Mouse (Mus musculus): ENCODE measurements around the gene Slc12a6. TPM values are rescaled to one million over a fixed set of nuclear protein-coding genes. Genes with fewer than 3 reads are reported as not detected.

Slc12a6 gene
- polyA plus RNA-seq, 1 experiment from 2014 or later, result 10.6 TPM

- no peak for ATAC-seq (ENCODE audit: insufficient number of reproducible peaks, insufficient read depth, low FRiP score, low TSS enrichment, low read depth)
- Histone ChIP-seq H3K4me2 (no peak overlapping the region), H3K9ac (replicated peaks) (no peak overlapping the region), H3K36me3 (no peaks in the 10 kb centered on the region), H3K4me3 (replicated peaks) (no peak overlapping the region), H3K9me3 (no peaks in the 10 kb centered on the region), H3K27me3 (no peaks in the 10 kb centered on the region), H3K27ac (no peak overlapping the region), H3K4me1 (replicated peaks) (0 out of 2 replicates have a peak, but pooled peaks cover 4% of the 10 kb centered on the region)
- 74% methylated on average over 4 of the region's 4 CpGs for WGBS
Observed at GRCm38 (mm10) chr2:112287059-112287458, 21.4 kb downstream of the Slc12a6 start.

- ATAC-seq (ENCODE audit: insufficient number of reproducible peaks, insufficient read depth, low FRiP score, low TSS enrichment, low read depth), result no peak
Observed at GRCm38 (mm10) chr2:112289507-112289906, 23.9 kb downstream of the Slc12a6 start.

GRCm38 (mm10) chr2:112292823-112293222 is 27.2 kb downstream of the Slc12a6 start:
- Histone ChIP-seq H3K27me3 (no peaks in the 10 kb centered on the region), H3K4me2 (no peak overlapping the region), H3K27ac (no peak overlapping the region), H3K9ac (replicated peaks) (no peak overlapping the region), H3K4me3 (replicated peaks) (no peak overlapping the region), H3K36me3 (no peaks in the 10 kb centered on the region), H3K4me1 (replicated peaks) (no peaks in the 10 kb centered on the region), H3K9me3 (no peaks in the 10 kb centered on the region)
- 79% methylated on average over 2 of the region's 2 CpGs for WGBS
- no peak for ATAC-seq (ENCODE audit: insufficient number of reproducible peaks, insufficient read depth, low FRiP score, low TSS enrichment, low read depth)

More at GRCm38 (mm10) chr2:112289507-112289906, 23.9 kb downstream of the Slc12a6 start:
- H3K9ac ChIP-seq (replicated peaks), result no peak overlapping the region
- H3K4me1 ChIP-seq (replicated peaks), result 0 out of 2 replicates have a peak, but pooled peaks cover under 1% of the 10 kb centered on the region
- WGBS, result 92% methylated on average over 3 of the region's 3 CpGs
- no peak overlapping the region for H3K4me3 ChIP-seq (replicated peaks)
- H3K4me2 ChIP-seq, result no peak overlapping the region
- H3K9me3 ChIP-seq, result no peaks in the 10 kb centered on the region
- no peaks in the 10 kb centered on the region for H3K36me3 ChIP-seq
- no peak overlapping the region for H3K27ac ChIP-seq
- no peaks in the 10 kb centered on the region for H3K27me3 ChIP-seq

GRCm38 (mm10) chr2:112296211-112296610 is 30.6 kb downstream of the Slc12a6 start:
- 83% methylated on average over 3 of the region's 3 CpGs for WGBS

GRCm38 (mm10) chr2:112298221-112298620 is 32.6 kb downstream of the Slc12a6 start:
- no peaks in the 10 kb centered on the region for H3K4me1 ChIP-seq (replicated peaks)
- H3K27me3 ChIP-seq, result no peaks in the 10 kb centered on the region
- no peak for ATAC-seq (ENCODE audit: insufficient number of reproducible peaks, insufficient read depth, low FRiP score, low TSS enrichment, low read depth)
- 95% methylated on average over 4 of the region's 4 CpGs for WGBS
- no peak overlapping the region for H3K4me2 ChIP-seq
- no peak overlapping the region for H3K27ac ChIP-seq
- H3K9me3 ChIP-seq, result no peaks in the 10 kb centered on the region
- no peak overlapping the region for H3K4me3 ChIP-seq (replicated peaks)
- H3K36me3 ChIP-seq, result no peaks in the 10 kb centered on the region
- H3K9ac ChIP-seq (replicated peaks), result no peak overlapping the region

More at GRCm38 (mm10) chr2:112296211-112296610, 30.6 kb downstream of the Slc12a6 start:
- ATAC-seq (ENCODE audit: insufficient number of reproducible peaks, insufficient read depth, low FRiP score, low TSS enrichment, low read depth), result no peak
- H3K9ac ChIP-seq (replicated peaks), result no peak overlapping the region
- no peak overlapping the region for H3K27ac ChIP-seq
- no peak overlapping the region for H3K4me3 ChIP-seq (replicated peaks)
- H3K4me1 ChIP-seq (replicated peaks), result no peaks in the 10 kb centered on the region
- H3K36me3 ChIP-seq, result no peaks in the 10 kb centered on the region
- H3K9me3 ChIP-seq, result no peaks in the 10 kb centered on the region
- no peaks in the 10 kb centered on the region for H3K27me3 ChIP-seq
- no peak overlapping the region for H3K4me2 ChIP-seq

- WGBS, result 92% methylated on average over 3 of the region's 3 CpGs
- Histone ChIP-seq H3K4me2 (no peak overlapping the region), H3K4me3 (replicated peaks) (no peak overlapping the region), H3K9ac (replicated peaks) (no peak overlapping the region), H3K9me3 (no peaks in the 10 kb centered on the region), H3K36me3 (no peaks in the 10 kb centered on the region), H3K4me1 (replicated peaks) (no peaks in the 10 kb centered on the region), H3K27me3 (no peaks in the 10 kb centered on the region), H3K27ac (no peak overlapping the region)
- ATAC-seq (ENCODE audit: insufficient number of reproducible peaks, insufficient read depth, low FRiP score, low TSS enrichment, low read depth), result no peak
Observed at GRCm38 (mm10) chr2:112308671-112309070, 43.0 kb downstream of the Slc12a6 start.

GRCm38 (mm10) chr2:112309161-112309600 is 43.6 kb downstream of the Slc12a6 start:
- Histone ChIP-seq H3K36me3 (no peaks in the 10 kb centered on the region), H3K4me1 (replicated peaks) (no peaks in the 10 kb centered on the region), H3K27me3 (no peaks in the 10 kb centered on the region), H3K9me3 (no peaks in the 10 kb centered on the region), H3K4me2 (no peak overlapping the region), H3K4me3 (replicated peaks) (no peak overlapping the region), H3K27ac (no peak overlapping the region), H3K9ac (replicated peaks) (no peak overlapping the region)
- ATAC-seq (ENCODE audit: insufficient number of reproducible peaks, insufficient read depth, low FRiP score, low TSS enrichment, low read depth), result no peak
- WGBS, result 85% methylated on average over 10 of the region's 10 CpGs

- Histone ChIP-seq H3K4me2 (no peak overlapping the region), H3K27me3 (no peaks in the 10 kb centered on the region), H3K4me3 (replicated peaks) (no peak overlapping the region), H3K27ac (no peak overlapping the region), H3K4me1 (replicated peaks) (no peaks in the 10 kb centered on the region), H3K36me3 (no peaks in the 10 kb centered on the region), H3K9ac (replicated peaks) (no peak overlapping the region), H3K9me3 (no peaks in the 10 kb centered on the region)
- ATAC-seq (ENCODE audit: insufficient number of reproducible peaks, insufficient read depth, low FRiP score, low TSS enrichment, low read depth), result no peak
- 90% methylated on average over 7 of the region's 7 CpGs for whole genome bisulfite sequencing
Observed at GRCm38 (mm10) chr2:112315638-112316037, 50.0 kb downstream of the Slc12a6 start.

- no peak overlapping the region for H3K4me2 ChIP-seq
- H3K4me1 ChIP-seq (replicated peaks), result no peaks in the 10 kb centered on the region
- no peaks in the 10 kb centered on the region for H3K27me3 ChIP-seq
- H3K4me3 ChIP-seq (replicated peaks), result no peak overlapping the region
- no peak overlapping the region for H3K9ac ChIP-seq (replicated peaks)
- H3K27ac ChIP-seq, result no peak overlapping the region
- H3K36me3 ChIP-seq, result no peaks in the 10 kb centered on the region
- no peak for ATAC-seq (ENCODE audit: insufficient number of reproducible peaks, insufficient read depth, low FRiP score, low TSS enrichment, low read depth)
- 92% methylated on average over 2 of the region's 2 CpGs for WGBS
- no peaks in the 10 kb centered on the region for H3K9me3 ChIP-seq
Observed at GRCm38 (mm10) chr2:112318227-112318626, 52.6 kb downstream of the Slc12a6 start.

- no peak for ATAC-seq (ENCODE audit: insufficient number of reproducible peaks, insufficient read depth, low FRiP score, low TSS enrichment, low read depth)
- H3K9ac ChIP-seq (replicated peaks), result no peak overlapping the region
- H3K4me2 ChIP-seq, result no peak overlapping the region
- no peaks in the 10 kb centered on the region for H3K27me3 ChIP-seq
- 79% methylated on average over 7 of the region's 7 CpGs for WGBS
- no peaks in the 10 kb centered on the region for H3K36me3 ChIP-seq
- no peak overlapping the region for H3K27ac ChIP-seq
- no peaks in the 10 kb centered on the region for H3K9me3 ChIP-seq
- no peaks in the 10 kb centered on the region for H3K4me1 ChIP-seq (replicated peaks)
- H3K4me3 ChIP-seq (replicated peaks), result no peak overlapping the region
Observed at GRCm38 (mm10) chr2:112318905-112319304, 53.3 kb downstream of the Slc12a6 start.

GRCm38 (mm10) chr2:112328069-112328777 is 62.6 kb downstream of the Slc12a6 start:
- WGBS, result 66% methylated on average over 11 of the region's 11 CpGs
- Histone ChIP-seq H3K4me3 (replicated peaks) (no peak overlapping the region), H3K9me3 (no peaks in the 10 kb centered on the region), H3K4me1 (replicated peaks) (no peaks in the 10 kb centered on the region), H3K4me2 (no peak overlapping the region), H3K27me3 (no peaks in the 10 kb centered on the region), H3K9ac (replicated peaks) (no peak overlapping the region), H3K36me3 (no peaks in the 10 kb centered on the region), H3K27ac (no peak overlapping the region)
- no peak for ATAC-seq (ENCODE audit: insufficient number of reproducible peaks, insufficient read depth, low FRiP score, low TSS enrichment, low read depth)
